Mouse (Mus musculus) spleen, postnatal 4 days (tissue): Measurements from ENCODE around the gene Tec.
A peak's percentile ranks its signal among the peaks of the same experiment; 100 is the strongest.

Experiments used
- DNase-seq, 2 experiments: peaks; one replicate each; pipeline ENCODE4 v3.0.0; 2022; ENCODE audit warnings: low spot score in 2 of 2

Gene Tec

DNA sequence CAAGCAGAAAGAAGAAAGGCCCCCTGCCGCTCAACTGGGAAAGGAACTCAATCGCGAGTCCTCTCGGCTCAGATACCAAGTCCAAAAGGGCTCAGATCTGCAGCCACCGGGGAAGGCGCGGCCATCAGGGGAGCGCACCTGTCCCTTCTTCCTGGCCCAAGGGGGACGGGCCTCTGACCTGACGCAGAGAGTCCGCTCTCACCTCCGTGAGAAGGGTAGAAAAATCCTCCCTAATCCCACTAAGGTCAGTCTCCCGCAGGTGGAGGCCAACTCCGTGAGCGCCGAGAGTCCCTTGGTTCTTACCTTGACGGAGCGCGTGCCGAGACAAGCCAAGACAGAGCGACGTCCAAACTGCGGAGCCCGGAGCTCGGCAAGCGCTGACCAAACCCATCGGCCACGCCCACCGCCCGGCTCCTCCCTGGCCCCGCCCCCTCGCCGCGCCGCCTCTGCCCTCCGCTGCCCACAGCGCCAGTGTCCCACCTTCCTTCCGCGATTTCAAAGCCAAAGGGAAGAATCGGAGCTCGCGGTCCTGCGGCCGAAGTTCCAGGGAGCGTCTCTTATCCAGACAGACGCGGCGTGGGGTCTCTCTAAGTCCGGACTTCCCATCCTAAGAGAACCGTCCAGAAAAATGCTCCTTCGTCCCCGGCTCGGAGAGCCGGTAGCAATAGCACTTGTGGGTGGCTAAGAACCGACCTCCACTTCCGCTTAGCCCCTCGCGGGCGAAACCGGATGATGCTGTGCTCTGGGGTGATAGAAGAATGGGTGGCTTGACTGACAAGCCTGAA lies at the start of gene Tec:
TSS of gene Tec (minus strand) at position 393 of the 785 bp plus-strand sequence.
- peak; percentile 91 to 97 for DNase-seq

- no peak for DNase-seq
These were observed 48.6 kb upstream of the Tec start for GRCm38 (mm10) chr5:72916851-72917250.

DNA sequence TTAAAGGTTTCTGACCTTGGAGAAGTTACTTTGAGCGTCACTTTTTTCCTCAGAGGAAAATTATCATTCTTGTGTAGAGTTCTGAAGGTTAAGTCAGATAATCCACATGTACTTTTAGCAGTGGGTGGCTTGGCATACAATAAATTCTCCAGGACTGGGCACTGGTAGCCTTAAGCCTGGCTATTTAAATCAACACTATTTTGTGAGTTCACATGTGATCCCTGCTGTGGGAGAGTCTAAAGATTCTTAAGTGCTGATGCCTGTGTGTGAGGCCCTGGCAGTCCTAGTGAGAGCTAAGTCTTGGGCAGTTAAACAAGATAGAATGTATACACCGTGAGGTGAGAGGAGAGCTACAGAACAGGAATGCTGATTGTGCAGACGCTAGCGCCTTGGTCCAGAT lies 47.8 kb upstream of the Tec start:
- DNase-seq, result no peak

DNA sequence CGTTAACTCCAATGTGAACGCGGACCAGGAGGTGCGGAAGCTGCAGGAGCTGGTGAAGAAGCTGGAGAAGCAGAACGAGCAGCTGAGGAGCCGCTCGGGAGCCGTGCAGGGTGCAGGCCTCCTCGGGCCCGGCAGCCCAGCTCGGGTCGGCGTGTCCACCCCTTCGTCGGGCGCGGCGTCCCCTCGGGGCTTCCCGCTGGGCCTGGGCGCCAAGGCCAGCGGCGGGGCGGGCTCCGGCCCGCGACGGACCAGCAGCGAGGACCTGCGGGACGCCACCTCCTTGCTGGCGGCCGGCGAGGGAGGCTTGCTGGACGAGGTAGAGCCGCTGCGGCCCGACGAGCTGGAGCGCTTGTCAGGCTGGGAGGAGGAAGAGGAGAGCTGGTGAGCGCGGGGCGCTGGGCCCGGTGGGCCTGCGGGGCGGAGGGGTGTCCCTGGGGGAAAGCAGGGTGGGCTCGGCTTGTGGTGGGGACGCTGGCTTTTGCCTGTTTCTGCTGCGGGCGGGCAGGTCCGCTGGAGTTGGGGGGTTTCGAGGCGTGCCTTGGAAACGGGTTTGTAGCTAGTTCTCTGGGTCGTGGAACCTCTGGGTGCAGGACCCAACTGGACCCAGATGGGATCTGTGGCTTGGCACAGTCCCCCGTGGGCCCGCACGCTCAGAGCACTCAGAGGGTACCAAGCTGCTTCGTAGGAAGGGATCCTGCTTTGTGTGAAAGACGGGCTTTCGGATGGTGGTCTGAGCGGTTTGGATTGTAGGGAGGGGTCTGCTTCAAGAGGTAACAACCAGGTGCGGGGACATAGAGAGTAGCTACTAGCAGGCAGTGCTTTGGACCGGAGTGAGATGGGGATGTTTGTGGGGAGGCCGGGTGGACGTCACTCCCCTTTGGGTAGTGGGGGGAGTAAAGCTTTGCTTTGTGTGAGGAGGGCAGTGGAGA lies 46.6 kb upstream of the Tec start:
- DNase-seq, result no peak

- peak; percentile 100 for DNase-seq
These were observed 45.6 kb upstream of the Tec start, which contains the start of gene Slain2 for GRCm38 (mm10) chr5:72913648-72914557. Gene Slain2 (plus strand): TSS chr5:72914304.

DNA sequence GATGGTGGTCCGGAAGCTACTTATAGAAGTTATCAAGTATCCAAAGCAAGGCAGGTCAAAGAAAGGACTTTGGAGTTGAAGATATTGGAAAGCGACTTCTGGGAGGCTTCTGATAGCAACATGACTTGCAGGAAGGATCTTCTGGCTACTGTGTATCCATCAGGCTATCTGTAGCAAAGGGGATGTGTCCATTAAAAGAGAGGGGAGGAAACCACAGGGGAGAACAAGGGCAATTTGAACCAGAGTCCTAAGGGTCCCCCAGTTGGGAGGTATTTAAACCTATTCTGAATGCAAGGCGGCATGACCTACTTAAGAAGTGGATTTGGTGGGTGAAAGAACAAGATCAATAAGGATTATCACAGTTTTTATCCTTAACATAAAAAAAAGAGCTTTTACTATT lies 43.0 kb upstream of the Tec start:
- DNase-seq, result no peak

DNA sequence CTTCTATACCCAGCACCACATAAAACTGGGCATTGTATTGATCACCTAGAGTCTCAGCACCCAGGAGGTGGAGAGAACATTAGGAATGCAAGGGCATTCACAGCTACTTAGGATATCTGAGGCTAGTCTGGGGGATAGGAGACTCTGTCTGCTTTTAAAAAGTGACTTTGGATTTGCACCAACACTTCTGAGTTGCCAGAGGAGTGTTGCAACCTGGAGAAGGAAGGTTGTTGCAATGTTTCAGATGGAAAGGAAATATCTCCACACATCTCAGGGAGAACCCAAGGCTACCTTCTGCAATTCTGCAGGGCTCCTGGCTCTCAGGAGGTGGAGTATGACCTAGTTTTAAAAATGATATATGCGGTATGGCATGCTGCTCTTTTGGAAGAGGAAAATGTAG lies 42.1 kb upstream of the Tec start:
- DNase-seq, result no peak

DNA sequence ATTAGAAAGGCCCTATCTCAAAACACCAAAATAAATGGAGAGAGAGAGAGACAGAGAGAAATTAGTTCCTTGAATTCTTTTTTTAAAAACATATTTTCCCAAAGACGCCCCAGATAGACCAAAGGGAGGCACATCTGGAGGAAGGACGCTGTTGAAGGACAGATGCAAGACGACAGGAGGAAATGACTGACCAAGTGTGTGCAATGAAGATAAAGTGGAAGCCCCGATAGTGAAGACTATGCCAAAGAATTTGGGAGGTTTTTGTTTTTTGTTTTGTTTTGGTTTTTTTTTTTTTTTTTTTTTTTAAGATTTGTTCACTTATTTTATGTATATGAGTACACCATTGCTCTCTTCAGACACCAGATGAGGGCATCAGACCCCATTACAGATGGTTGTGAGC lies 41.1 kb upstream of the Tec start:
- no peak for DNase-seq

GRCm38 (mm10) chr5:72908324-72908936 lies 40.1 kb upstream of the Tec start:
- DNase-seq, result no peak

DNA sequence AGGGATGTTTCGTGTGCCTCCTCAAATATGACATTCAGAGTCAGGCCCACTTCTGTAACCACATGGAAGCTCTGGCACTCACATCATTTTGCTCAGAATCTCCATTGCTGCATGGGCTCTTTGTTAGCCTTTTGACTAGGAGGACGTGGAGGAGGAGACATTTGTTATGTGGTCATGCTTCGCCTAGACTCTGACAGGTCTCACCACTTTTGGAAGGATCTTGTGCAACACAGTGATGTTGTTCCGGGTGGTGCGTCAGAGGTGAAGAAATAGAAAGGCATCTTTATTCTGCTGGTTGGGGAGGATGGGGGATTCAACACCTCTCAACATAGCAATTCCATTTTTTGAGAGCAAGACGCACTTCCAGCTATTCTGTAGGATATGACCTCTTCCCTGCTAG lies 39.1 kb upstream of the Tec start:
- no peak for DNase-seq

- no peak for DNase-seq
These were observed 36.9 kb upstream of the Tec start for GRCm38 (mm10) chr5:72904903-72905790.

DNA sequence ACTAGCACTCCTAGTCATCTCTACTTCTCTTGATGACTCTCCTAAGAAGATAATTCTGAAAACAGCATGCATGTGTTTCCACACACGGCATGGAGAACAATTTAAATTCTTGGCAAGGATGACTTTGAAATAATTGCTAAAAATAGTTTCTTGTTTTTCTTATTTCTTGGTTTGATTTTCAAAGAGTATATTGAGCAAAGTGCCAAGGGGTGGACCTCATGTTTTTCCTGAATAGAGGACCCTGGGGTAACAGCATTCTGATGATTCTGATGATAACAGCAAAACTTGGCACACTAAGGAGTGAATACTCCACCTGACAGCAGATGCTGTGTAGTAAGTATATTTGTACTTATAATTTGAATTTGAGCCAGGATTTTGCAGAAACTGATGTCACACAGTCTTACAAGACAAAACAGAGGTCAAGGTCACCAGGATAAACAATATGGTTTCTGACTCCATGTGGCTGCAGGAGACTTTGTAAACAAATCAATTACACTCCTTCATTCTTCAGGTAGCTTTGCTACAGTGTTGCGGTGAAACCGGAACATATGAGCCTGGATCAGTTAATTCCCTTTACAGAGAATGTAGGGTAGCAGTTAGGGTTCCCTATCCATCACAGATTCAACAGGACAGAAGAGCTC lies 34.7 kb upstream of the Tec start:
- DNase-seq, result no peak

DNA sequence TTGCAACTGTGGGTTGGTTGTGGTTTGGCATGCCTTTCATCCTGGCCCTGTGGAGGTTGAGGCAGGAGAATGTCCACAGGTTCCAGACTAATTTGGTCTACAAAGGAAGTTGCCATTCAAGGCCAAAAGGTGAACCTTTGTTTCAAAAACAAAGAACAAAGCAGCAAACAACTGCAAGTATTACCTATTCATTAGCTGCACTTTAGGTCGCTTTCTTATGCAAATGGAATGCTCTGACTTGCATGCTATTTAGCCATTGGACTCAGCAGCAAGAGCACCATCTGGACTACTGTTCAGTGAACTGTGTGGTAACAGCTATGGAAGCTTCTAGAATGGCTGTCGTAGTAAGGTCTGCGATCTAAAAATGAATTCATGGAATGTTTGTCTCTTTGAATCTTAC lies 34.0 kb upstream of the Tec start:
- DNase-seq, result no peak

DNA sequence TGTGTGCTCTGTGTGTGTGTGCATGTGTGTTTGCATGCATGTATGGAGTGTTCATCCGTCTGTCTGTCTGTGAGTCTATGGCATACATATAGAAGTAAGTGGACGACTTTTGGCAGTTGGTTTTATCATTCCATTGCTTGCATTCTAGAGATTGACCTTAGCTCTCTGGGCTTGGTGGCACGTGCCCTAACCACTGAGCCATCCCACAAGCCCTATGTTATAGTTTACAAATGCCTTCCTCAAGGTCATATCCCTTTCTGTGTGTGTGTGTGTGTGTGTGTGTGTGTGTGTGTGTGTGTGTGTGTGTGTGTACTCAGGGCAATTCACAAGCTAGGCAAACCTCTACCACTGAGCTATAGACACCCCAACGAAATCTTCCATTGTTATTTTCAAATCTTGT lies 33.6 kb upstream of the Tec start:
- no peak for DNase-seq

GRCm38 (mm10) chr5:72899255-72899654 lies 31.0 kb upstream of the Tec start:
- no peak for DNase-seq

GRCm38 (mm10) chr5:72897998-72898397 lies 29.7 kb upstream of the Tec start:
- no peak for DNase-seq

DNA sequence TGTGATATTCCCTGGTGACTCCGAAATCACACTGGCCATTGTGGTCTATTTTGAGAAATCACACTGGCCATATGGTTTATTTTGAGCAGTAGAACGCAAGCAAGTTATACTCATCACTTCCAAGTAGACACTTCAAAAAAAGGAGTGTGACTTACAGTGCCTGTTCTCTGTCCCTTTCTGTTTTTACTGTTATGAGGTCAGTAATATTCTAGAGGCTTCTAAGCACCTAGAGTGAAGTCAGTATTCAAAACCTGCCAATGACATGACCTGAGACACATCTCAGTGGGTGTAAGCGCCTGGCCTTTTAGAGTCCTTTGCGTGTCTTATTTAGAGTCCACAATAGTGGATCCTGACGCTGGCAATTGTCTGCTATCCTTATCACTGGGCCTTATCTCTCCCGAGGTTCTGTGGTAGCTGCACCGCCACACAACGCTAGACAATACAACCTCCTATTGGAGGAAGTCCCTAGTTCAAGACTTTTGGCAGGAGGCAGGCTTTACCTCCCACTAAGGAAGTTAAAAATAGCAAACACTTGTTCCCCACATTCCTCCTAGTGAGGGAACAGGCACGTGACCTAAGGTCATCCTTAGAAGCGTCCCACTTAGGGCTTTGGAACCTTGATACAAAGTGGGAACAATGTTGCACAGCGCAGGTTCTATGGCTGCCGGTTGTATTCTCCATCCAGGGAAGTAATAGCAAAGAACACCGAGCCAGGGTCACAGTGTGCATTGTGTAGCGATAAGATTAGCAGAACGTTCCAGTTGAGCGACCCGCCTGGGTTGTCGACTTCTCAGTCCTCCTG lies 28.4 kb upstream of the Tec start:
- DNase-seq, result no peak

- DNase-seq, result no peak
These were observed 27.0 kb upstream of the Tec start for GRCm38 (mm10) chr5:72895261-72895660.

- peak; percentile 43 to 77 for DNase-seq
These were observed 25.7 kb upstream of the Tec start for GRCm38 (mm10) chr5:72893987-72894386.
